Mouse (Mus musculus) olfactory bulb, adult 2 months (tissue): ENCODE measurements around the gene Cpb2. TPM values are rescaled to one million over a fixed set of nuclear protein-coding genes. Genes with fewer than 3 reads are reported as not detected.

Experiments used
- H3K27ac ChIP-seq: fragments of 200-500 bp; 2 replicates; pipeline ENCODE4 v1.5.1; 2012; ENCODE audit warnings: low read depth, low read length; ENCODE audit not compliant: insufficient read depth
- H3K4me1 ChIP-seq: fragments of 200-500 bp; 2 replicates; pipeline ENCODE4 v1.6.1; 2012; ENCODE audit warnings: low read length; ENCODE audit not compliant: control insufficient read depth, insufficient read depth
- H3K4me3 ChIP-seq: fragments of 200-500 bp; 2 replicates; pipeline ENCODE4 v1.5.1; 2012; ENCODE audit warnings: mild to moderate bottlenecking, low read depth, low read length, moderate library complexity; ENCODE audit not compliant: insufficient read depth
- CTCF ChIP-seq: fragments of 200-500 bp; IDR thresholded peaks from 2 replicates; pipeline ENCODE4 v1.5.1; 2012; ENCODE audit warnings: low read depth, mild to moderate bottlenecking, low read length, moderate library complexity; ENCODE audit not compliant: insufficient read depth
- POLR2A ChIP-seq: fragments of 200-500 bp; IDR thresholded peaks from 2 replicates; pipeline ENCODE4 v1.6.1; 2012; ENCODE audit warnings: mild to moderate bottlenecking, low read depth, low read length, moderate library complexity; ENCODE audit not compliant: insufficient read depth
- WGBS: fragments of 180-500 bp; shearing (Covaris S2); methylation state at CpG from one replicate; pipeline ENCODE4 v1.1.7; 2018; 5-methylcytosine and 5-hydroxymethylcytosine counted together
- polyA plus RNA-seq: library from polyadenylated mRNA; stranded (reverse); fragments of >200 nt; gene quantifications from 2 replicates; pipeline ENCODE4 v1.2.4, GENCODE M21; 2012; ENCODE audit warnings: low replicate concordance; ENCODE audit not compliant: missing spikeins, insufficient read depth, insufficient read length

Gene Cpb2
- polyA plus RNA-seq, 1 experiment, result not detected

GRCm38 (mm10) chr14:75323354-75323753 lies 81.3 kb downstream of the Cpb2 start:
- 97% methylated on average over 32 of the region's 32 CpGs for WGBS
- H3K4me3 ChIP-seq, result no peak overlapping the region
- TF ChIP-seq CTCF (no peak), POLR2A (no peak)
- peaks cover 3% of the 10 kb centered on the region; the same call in 1 of the 2 replicates for H3K4me1 ChIP-seq
- no peak overlapping the region for H3K27ac ChIP-seq

DNA sequence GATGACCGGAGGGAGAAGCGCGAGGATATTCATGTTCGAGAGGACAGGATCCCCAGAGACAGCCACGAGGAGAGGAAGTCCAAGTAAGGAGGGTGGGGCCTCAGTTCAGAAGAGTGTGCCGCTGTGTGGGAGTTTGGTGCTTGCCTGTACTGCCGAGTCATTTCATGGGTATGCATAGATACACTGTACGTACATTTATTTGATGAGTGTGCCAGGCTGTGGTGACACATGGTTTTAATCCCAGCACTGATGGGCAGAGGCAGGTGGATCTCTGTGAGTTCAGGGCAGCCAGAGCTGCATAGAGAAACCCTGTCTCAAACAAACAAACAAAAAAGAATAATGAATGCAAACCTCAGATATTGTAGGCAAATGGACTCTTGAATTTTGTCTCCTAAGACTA lies 86.0 kb downstream of the Cpb2 start:
- TF ChIP-seq CTCF, result no peak
- TF ChIP-seq POLR2A, result no peak
- peaks cover 3% of the 10 kb centered on the region; the same call in 1 of the 2 replicates for H3K4me1 ChIP-seq
- H3K27ac ChIP-seq, result no peak overlapping the region
- H3K4me3 ChIP-seq, result no peak overlapping the region
- WGBS, result 77% methylated on average over 8 of the region's 8 CpGs

DNA sequence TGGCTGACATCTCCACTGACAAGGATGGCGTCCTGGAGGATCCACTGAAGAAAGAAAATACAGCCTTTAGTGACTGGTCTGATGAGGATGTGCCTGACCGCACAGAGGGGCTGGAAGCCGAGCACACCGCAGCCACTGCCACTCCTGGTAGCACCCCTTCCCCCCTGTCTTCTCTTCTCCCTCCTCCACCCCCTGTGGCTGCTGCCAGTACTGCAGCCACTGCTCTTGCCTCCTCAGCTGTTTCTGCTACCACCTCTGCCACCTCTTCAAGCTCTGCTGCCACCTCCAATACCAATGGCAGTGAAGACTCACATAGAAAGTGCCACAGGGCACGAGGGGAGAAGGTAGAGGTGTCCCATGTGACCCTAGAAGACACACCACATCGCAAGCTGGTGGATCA lies 88.5 kb downstream of the Cpb2 start:
- WGBS, result 61% methylated on average over 6 of the region's 6 CpGs
- Histone ChIP-seq H3K4me3 (no peak overlapping the region), H3K27ac (no peak overlapping the region), H3K4me1 (peaks cover 3% of the 10 kb centered on the region; the same call in 1 of the 2 replicates)
- peak; percentile 70; the same call in 1 of the 2 replicates for TF ChIP-seq CTCF
- TF ChIP-seq POLR2A, result no peak

Other genes starting within 250 kb of the Cpb2 start
- not detected in 2 replicates for gene Rubcnl, start 226.3 kb upstream of the Cpb2 start, polyA plus RNA-seq
- gene Lrrc63, start 111.4 kb upstream of the Cpb2 start, polyA plus RNA-seq, result not detected in 2 replicates
- not detected in 2 replicates for gene Lcp1, start 111.2 kb upstream of the Cpb2 start, polyA plus RNA-seq
- gene Zc3h13, start 42.1 kb downstream of the Cpb2 start, polyA plus RNA-seq, result 82.1 and 1,060 TPM in 2 replicates
- not detected in 2 replicates for gene Siah3, start 213.7 kb downstream of the Cpb2 start, polyA plus RNA-seq